Mouse (Mus musculus) megakaryocyte, adult 5-6 weeks (primary cell): ENCODE measurements around the gene Cxcl17. TPM values are rescaled to one million over a fixed set of nuclear protein-coding genes. Genes with fewer than 3 reads are reported as not detected.

Source experiments
- ATAC-seq: 2 replicates; pipeline ENCODE4 v1.8.0; 2016; ENCODE audit warnings: mild to moderate bottlenecking, inconsistent platforms; ENCODE audit not compliant: poor library complexity, severe bottlenecking
- total RNA-seq, 2 experiments: library from RNA; stranded (forward) in 1 of 2; stranded (reverse) in 1 of 2; fragments of 153-499, 151-499 nt in 1 of 2; fragments of 221-1000, 200-1000 nt in 1 of 2; gene quantifications; 2 replicates each; pipeline versions ENCODE4 v1.2.3 to v1.2.4; 2015 to 2017

Cxcl17 gene
- total RNA-seq, 2 experiments from 2014 or later = not detected

- ATAC-seq = no peak
Measured at GRCm38 (mm10) chr7:25393451-25394210, 19.1 kb downstream of the Cxcl17 start.

- ATAC-seq = no peak
Measured at GRCm38 (mm10) chr7:25392851-25393250, 19.8 kb downstream of the Cxcl17 start.

- no peak for ATAC-seq
Measured at GRCm38 (mm10) chr7:25391856-25392453, 20.7 kb downstream of the Cxcl17 start.

GRCm38 (mm10) chr7:25390986-25391385 lies 21.7 kb downstream of the Cxcl17 start:
- ATAC-seq = no peak

- ATAC-seq = no peak
Measured at GRCm38 (mm10) chr7:25390054-25390770, 22.5 kb downstream of the Cxcl17 start.

- ATAC-seq = no peak
Measured at GRCm38 (mm10) chr7:25388916-25389315, 23.8 kb downstream of the Cxcl17 start.

- no peak for ATAC-seq
Measured at GRCm38 (mm10) chr7:25387811-25388440, 24.8 kb downstream of the Cxcl17 start.

- peak; percentile 89 for ATAC-seq
Measured at GRCm38 (mm10) chr7:25385850-25386555, 26.7 kb downstream of the Cxcl17 start.

GRCm38 (mm10) chr7:25385259-25385658 lies 27.4 kb downstream of the Cxcl17 start:
- no peak for ATAC-seq

- peak; percentile 70 for ATAC-seq
Measured at GRCm38 (mm10) chr7:25384818-25385217, 27.9 kb downstream of the Cxcl17 start.

- no peak for ATAC-seq
Measured at GRCm38 (mm10) chr7:25384318-25384717, 28.4 kb downstream of the Cxcl17 start.

GRCm38 (mm10) chr7:25383891-25384290 lies 28.8 kb downstream of the Cxcl17 start:
- no peak for ATAC-seq

GRCm38 (mm10) chr7:25383385-25383784 lies 29.3 kb downstream of the Cxcl17 start:
- ATAC-seq = no peak

- ATAC-seq = no peak
Measured at GRCm38 (mm10) chr7:25382541-25382940, 30.1 kb downstream of the Cxcl17 start.

- no peak for ATAC-seq
Measured at GRCm38 (mm10) chr7:25381284-25381680, 31.4 kb downstream of the Cxcl17 start.

- ATAC-seq = no peak
Measured at GRCm38 (mm10) chr7:25380392-25381283, 32.0 kb downstream of the Cxcl17 start.

- peak; percentile 58 for ATAC-seq
Measured at GRCm38 (mm10) chr7:25379551-25380351, 32.9 kb downstream of the Cxcl17 start.

- ATAC-seq = no peak
Measured at GRCm38 (mm10) chr7:25378181-25379100, 34.2 kb downstream of the Cxcl17 start.
